Mouse (Mus musculus) mature B cell (primary cell): Measurements from ENCODE around the gene Slc8a1.

Experiments
- in situ Hi-C: fragments of 300-500 bp; cut with MboI; formaldehyde crosslinking; loops from 2 replicates; pipeline ENCODE4 v1.14.3; 2019

The Slc8a1 gene

DNA sequence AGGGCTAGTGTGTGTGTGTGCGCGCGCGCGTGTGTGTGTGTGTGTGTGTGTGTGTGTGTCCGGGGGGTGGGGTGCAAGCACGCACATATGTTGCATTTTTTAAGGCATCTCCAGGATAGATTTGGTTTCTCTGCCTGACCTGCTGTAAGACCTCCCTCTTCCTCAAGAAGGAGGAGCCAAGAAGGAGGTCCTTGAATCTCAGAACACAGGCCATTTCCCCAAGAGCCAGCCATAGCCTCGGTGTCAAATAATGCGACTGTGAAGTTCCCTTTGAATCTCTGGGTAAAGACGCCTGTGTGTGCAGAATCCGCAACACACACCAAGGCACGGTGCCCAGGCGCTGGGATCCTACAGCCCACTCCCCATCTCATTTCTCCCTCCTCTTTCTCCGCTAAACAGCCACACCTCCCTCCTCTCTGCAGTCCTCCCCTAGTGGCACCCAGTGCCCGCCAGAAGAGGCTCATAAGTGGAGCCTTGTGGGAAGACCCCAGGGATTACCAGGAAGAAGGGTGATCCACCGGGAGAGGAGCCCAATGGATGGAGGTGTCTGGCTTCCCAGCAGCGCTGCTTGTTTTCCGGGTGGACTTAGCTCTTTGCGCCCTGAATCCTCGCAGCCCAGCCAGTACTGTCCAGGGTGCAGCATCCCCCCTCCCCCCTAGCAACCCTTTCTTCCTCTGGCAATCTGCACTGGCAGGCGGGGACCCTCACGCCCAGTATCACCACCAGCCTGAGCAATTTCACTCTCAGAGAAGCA is 68.9 kb downstream of the Slc8a1 start:
- in situ Hi-C loops, result no loop called here

- in situ Hi-C loops, result no loop called here
Observed at GRCm38 (mm10) chr17:81668466-81668865, 69.7 kb downstream of the Slc8a1 start.

GRCm38 (mm10) chr17:81667935-81668334 is 70.2 kb downstream of the Slc8a1 start:
- in situ Hi-C loops, result no loop called here

DNA sequence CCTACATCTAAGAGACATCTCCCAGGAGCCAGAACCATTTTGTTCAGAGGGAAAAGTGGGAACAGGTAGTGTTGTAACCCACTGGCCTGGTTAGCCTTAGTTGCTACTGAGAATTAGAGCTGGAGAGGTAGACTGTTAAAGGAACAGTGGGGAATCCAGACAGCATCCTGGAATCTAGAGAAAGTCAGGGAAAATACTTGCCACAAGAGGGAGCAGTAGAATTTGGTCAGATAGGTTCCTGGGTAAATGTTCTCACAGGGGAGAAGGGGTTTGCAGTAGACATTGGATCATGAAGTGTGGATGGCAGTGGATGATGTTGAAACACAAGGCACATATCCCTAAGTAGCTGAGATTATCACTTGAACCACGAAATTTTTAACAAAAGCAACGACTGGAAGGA is 71.6 kb downstream of the Slc8a1 start:
- in situ Hi-C loops, result no loop called here

DNA sequence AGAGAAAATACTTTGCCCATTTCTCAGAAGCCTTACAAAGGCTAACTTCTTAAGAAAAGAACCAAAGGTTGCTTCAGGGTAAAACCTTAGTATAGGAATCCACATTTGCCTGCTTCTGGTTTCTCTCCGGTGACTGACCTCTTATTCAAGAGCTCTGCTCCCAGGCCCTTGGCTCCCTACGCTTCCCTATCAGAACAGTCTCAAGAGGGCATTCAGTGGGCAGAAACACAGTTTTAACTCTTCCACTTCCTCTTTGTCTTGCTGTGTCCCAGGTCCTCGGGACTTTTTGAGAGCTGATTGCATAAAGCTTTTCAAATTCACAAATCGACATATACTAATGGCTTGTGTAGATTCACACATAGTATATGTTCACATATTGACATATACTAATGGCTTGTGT is 73.3 kb downstream of the Slc8a1 start:
- in situ Hi-C loops, result no loop called here

- in situ Hi-C loops, result no loop called here
Observed at GRCm38 (mm10) chr17:81657828-81658227, 80.3 kb downstream of the Slc8a1 start.

GRCm38 (mm10) chr17:81654548-81654947 is 83.6 kb downstream of the Slc8a1 start:
- in situ Hi-C loops, result no loop called here

- in situ Hi-C loops, result no loop called here
Observed at GRCm38 (mm10) chr17:81652958-81653357, 85.2 kb downstream of the Slc8a1 start.

DNA sequence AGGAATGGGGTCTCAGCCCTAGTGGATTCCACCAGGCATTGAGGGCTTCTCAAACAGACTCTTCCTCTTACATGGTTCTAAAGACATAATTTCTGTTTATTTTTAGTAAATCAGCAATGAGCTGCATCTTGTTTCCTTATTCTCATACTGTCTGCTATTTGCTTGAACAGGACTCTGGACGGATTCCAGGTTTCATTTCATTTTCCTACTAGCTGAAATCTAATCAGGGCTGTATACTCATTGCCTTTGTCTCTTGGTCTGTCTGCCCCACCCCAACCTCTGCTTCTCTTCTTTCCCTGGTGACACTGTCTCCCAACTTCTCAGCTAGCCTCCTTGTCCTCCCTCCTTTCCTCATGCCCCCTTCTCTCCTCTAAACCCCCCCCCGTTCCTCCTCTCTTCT is 101.4 kb downstream of the Slc8a1 start:
- in situ Hi-C loops, result no loop called here

DNA sequence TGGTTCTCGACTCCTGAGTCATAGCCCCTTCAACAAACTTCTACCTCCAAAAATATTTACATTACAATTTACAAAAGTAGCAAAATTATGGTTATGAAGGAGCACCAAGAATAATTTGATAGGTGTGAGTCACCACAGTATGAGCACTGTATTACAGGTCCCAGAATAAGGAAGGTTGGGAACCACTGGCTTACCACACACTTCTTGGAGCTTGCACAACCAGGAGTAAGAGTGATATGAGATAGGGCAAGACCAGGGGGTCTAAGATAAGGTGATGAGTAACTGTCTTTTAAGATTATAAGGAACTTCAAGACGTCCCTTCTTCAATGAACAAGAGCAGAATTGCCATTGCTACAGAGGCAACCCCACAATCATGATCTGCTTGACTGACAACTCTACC is 107.7 kb downstream of the Slc8a1 start:
- in situ Hi-C loops, result no loop called here

- in situ Hi-C loops, result no loop called here
Observed at GRCm38 (mm10) chr17:81621188-81621644, 117.0 kb downstream of the Slc8a1 start.

DNA sequence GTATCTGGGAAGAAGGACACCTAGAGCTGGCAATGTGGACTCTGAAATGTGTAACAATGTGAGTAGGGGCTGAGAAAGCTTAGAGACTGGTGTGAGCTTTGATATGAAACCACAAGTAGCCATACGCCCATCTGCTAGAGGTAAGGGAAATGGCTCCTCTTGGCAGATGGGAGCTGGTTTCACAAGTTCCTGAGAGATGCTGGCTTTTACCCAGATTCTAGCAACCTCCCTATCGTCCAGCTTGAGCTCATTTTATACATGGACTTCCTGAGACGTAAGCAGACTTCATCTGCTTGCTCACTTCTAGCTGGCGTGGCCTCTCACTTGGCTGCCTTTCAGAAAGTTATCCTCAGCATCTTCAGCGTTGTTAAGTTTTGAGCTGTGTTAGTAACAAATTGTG is 119.7 kb downstream of the Slc8a1 start:
- in situ Hi-C loops, result no loop called here

DNA sequence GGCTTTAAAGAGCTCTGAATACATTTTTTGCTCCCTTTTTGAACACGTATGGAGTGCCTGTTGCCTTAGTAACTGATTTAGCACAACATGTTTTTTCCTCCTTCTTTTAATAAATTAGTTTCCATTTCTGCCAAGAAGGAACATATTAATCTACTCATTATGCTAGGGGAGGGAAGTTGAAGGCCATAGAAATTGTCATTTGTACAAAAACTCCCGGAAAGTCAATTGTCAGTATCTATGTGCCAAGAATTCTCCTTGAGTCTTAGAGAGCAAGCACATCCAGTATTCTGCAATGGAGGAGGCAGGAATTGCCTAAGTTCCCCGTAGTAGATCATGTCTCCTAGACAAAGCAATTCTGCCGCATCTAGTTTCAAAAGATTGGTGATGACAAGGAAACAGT is 121.9 kb downstream of the Slc8a1 start:
- in situ Hi-C loops, result no loop called here

GRCm38 (mm10) chr17:81615391-81615790 is 122.8 kb downstream of the Slc8a1 start:
- in situ Hi-C loops, result no loop called here

DNA sequence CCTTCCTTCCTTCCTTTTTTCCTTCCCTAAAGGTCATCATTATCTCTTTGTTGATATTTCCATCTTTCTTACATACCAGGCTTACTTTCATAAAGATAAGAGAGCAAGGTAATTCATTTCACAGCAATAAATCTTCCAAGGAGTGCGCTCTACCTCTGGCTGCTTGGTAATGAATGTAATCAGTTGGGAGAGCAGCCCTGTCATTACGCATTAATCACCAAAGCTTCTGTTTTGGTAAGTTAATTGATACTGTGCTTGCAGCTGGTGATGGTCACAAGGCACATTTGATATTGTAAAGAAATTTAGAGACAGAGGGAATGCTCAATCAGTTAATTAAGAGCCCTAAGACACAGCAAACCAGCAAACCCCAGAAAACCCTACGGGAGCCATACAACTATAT is 130.7 kb downstream of the Slc8a1 start:
- in situ Hi-C loops, result no loop called here

GRCm38 (mm10) chr17:81606084-81606483 is 132.1 kb downstream of the Slc8a1 start:
- in situ Hi-C loops, result no loop called here

- in situ Hi-C loops, result no loop called here
Observed at GRCm38 (mm10) chr17:81605219-81605660, 132.9 kb downstream of the Slc8a1 start.

GRCm38 (mm10) chr17:81599072-81599471 is 139.1 kb downstream of the Slc8a1 start:
- in situ Hi-C loops, result no loop called here

GRCm38 (mm10) chr17:81589791-81590190 is 148.4 kb downstream of the Slc8a1 start:
- in situ Hi-C loops, result no loop called here

DNA sequence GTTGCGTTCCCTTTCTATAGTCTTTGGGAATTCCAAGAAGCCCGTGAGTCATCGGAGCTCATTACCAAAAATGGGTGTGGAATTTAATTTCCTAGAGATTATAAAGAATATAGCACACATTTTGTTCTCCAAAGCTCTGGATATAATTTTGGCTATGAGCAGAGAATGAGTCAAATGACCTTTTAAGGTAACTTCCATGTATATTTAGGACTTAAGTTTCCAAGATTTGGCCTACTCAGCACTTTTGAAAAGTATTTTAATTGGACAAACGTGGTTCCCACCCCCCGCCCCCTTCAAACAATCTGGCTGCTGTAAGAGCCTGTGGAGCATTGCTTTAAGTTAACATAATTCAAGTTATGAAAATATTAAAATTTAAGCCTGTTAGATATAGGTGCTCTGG is 151.4 kb downstream of the Slc8a1 start:
- in situ Hi-C loops, result no loop called here

- in situ Hi-C loops, result no loop called here
Observed at GRCm38 (mm10) chr17:81579728-81580425, 158.3 kb downstream of the Slc8a1 start.

DNA sequence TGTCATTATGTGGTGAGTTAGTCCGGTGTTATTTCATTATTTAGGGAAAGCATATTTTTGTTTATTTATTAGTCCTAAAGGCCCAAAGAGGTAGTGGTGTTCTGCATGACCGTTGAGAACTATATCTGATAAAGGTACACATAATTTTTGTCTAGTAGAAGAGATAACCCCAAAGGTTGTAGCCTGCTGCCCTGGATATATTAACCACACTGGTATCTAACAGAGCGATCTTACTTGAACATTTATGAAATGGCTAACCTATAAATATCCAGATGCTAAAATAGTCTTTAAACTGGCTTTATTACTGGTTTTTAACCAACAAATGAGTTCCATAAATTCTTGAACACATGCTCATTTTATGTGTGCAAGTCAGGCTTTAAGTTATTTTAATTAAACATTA is 161.3 kb downstream of the Slc8a1 start:
- in situ Hi-C loops, result no loop called here

- in situ Hi-C loops, result no loop called here
Observed at GRCm38 (mm10) chr17:81565634-81566372, 172.4 kb downstream of the Slc8a1 start.
